Mouse (Mus musculus) natural killer cell, adult 2 months (primary cell): ENCODE results near the gene Zfp518b.

Source experiments
- DNase-seq, 2 experiments: peaks; one replicate each; pipeline ENCODE4 v3.0.0; 2022; ENCODE audit warnings: low spot score in 2 of 2

Gene Zfp518b

DNA sequence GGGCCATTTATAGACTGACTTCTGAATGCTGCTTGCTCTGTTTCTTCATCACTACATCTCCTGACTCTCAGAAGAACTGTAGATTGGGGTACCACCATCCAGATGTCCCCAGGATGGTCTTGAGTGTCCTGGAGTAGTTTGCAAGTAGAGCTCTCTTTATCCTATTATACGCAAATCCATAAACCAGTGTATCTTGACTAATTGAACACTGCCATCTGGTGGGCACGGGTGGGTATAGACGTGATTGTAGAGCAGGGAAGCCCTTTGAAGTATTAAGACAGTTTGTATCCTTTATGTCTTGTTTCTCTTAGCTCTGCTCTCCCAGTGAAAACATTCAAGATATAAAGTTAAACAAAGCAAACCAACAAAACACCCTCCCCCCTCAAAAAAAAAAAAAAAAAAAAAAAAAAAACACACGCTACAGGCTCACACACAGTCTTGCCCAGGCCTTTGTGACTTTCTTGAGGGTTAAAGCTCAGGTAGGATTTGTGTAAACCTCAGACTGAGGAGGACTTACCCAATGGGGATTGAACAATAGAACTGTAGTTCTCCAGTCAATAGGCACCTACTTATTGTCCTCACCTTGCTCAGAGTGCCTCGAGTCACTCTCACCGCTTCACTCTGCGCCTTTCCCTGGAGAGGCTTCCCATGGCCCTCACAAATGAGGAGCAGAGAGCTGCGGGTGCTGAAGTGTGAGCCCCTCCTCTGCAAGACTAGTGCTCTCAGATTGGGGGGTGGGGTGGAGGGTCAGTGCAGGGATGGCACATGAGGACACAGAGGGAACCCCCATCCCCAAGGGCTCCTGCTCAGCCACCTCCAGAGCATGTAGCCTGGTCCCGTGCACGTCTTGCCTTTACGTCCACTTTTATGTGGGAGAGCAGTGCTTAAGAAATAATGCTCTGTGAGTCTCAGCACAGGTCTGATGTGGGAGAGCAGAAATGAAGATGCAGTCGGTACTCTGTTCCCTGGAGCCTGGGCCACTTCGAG, 51.9 kb downstream of the Zfp518b start:
- peak; percentile 18 to 42 for DNase-seq

DNA sequence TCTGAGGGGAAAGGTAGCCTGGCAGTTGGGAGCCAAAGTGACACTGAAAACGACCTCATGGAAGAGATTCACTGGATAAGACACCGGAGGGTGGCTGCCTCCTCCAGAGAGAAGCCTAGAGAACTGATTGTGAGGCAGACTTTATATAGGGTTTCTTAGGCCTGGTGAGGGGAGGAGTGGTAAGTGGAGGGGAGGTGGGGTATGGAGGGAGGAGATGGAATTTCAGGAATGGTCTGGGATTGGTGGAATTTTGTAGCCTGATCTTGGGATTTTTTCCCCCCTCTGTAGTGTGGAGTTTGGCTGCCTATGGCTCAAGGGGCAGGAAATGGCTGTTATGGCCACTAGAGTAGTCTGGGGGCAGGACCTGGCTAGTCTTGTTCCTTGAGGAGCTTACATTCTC, 56.6 kb downstream of the Zfp518b start:
- DNase-seq: no peak

DNA sequence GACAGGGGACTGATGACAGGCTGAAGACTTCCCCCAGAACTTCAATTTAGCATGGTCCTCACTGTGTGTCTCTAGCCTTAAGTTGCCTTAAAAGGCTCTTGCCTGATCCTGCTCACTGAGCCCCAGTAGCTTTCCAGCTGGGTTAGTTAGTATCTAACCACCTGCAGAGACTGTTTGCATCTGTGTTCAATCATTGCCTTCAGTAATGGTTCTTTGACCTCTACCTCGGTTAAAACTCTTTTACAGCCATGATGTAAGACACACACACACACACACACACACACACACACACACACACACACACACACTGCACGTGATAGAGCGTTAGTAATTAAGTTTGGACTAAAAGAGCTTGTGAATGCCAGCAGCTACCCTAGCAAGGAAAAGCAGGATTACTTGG, 57.7 kb downstream of the Zfp518b start:
- no peak for DNase-seq

DNA sequence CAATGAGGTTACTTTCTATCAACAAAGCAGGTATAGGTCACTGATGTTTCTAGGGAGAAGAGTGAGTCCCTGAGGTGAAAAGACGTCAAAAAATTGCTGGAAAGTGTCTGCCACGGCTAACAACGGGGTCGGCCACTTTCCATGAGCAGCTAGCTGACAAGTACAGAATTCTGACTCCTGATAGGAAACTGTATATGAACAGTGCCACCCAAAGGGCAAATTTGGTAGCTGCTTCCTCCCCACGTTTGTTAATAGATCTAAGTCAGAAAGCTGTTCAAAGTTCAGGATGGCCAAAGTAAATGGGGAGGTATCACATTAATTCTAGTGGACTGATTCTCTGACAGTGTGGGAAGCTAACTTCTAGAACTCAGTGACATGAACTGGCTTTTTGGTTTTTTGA, 63.8 kb downstream of the Zfp518b start:
- no peak for DNase-seq

DNA sequence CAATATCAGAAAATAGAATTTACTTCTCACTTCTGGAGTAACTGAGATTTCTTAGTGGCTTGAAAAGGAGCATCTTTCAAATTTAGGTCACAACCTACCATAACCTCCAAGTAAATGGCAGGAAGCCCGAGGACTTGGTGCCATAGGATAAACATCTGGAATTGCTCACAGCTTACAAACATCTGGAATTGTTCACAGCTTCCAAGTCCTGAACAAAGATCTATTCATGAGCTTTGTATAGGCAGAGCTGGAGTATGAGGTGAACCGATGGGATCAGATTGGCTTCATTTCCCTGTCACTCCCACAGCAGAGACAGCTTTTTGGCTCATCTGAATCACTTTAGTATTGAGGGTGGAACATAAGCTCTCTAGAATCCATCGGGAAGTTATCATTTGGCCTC, 65.7 kb downstream of the Zfp518b start:
- DNase-seq: no peak
